21 mouse cellular contexts compared by ENCODE assay signal in genomic region chr13:45250028-45250427, GRCm38 (mm10).
DNase-seq lines count a peak whose midpoint lies in the region; ATAC-seq and TF ChIP-seq lines count a peak whose summit lies in the region.
"Had no signal": no experiment of that assay in that cellular context is flagged by ENCODE, and none has a peak within 500 bp of the region (broad histone marks: within the 10 kb centered on the region; RNA-seq: fewer than 3 reads in every experiment).

No protein-coding gene starts in this region.

- no peaks in the 10 kb centered on the region for H3K9me3 ChIP-seq in forebrain, embryonic 10.5 days
- no peaks in the 10 kb centered on the region for H3K9me3 ChIP-seq in forebrain, embryonic 11.5 days (ENCODE audit: control insufficient read depth, low read length)
- no peaks in the 10 kb centered on the region for H3K9me3 ChIP-seq in midbrain, embryonic 10.5 days (replicated peaks)
- no peaks in the 10 kb centered on the region for H3K9me3 ChIP-seq in midbrain, embryonic 11.5 days (ENCODE audit: control insufficient read depth, low read length)
- H3K9me3 ChIP-seq in midbrain, postnatal 0 days (ENCODE audit: low read length) = no peaks in the 10 kb centered on the region
- H3K9me3 ChIP-seq: embryonic facial prominence, embryonic 13.5 days; forebrain, embryonic 15.5 days; heart, embryonic 15.5 days; hindbrain, embryonic 13.5 days had no signal

- peaks cover 20% of the 10 kb centered on the region for H3K4me1 ChIP-seq in forebrain, embryonic 10.5 days
- H3K4me1 ChIP-seq in forebrain, embryonic 11.5 days (replicated peaks; ENCODE audit: control insufficient read depth, insufficient read depth, low read length) = peaks cover 4% of the 10 kb centered on the region; the same call in 1 of the 2 replicates
- H3K4me1 ChIP-seq in midbrain, embryonic 10.5 days = peaks cover 21% of the 10 kb centered on the region
- 0 out of 2 replicates have a peak, but pooled peaks cover 2% of the 10 kb centered on the region for H3K4me1 ChIP-seq in midbrain, embryonic 11.5 days (ENCODE audit: control insufficient read depth, insufficient read depth, low read length)
- no peaks in the 10 kb centered on the region; the same call in 1 of the 2 replicates for H3K4me1 ChIP-seq in midbrain, postnatal 0 days (ENCODE audit: insufficient read depth, low read length)
- H3K4me1 ChIP-seq: forebrain, embryonic 15.5 days; heart, embryonic 15.5 days had no signal

- WGBS in forebrain, embryonic 10.5 days = 31% methylated on average over 1 of the region's 1 CpGs
- WGBS in forebrain, embryonic 11.5 days = 23% methylated on average over 1 of the region's 1 CpGs
- 29% methylated on average over 1 of the region's 1 CpGs for WGBS in midbrain, embryonic 10.5 days
- WGBS in midbrain, embryonic 11.5 days = 38% methylated on average over 1 of the region's 1 CpGs
- WGBS in midbrain, postnatal 0 days = 25% methylated on average over 1 of the region's 1 CpGs

- no peak for TF ChIP-seq CTCF in brain, embryonic 14.5 days (IDR thresholded peaks at IDR 0.05; ENCODE audit: borderline replicate concordance, extremely low read depth, insufficient read depth, insufficient read length)
- no peak for TF ChIP-seq CTCF in midbrain, postnatal 0 days (IDR thresholded peaks at IDR 0.05)

- peak overlapping the region; percentile 30; the same call in 1 of the 2 replicates for H3K27ac ChIP-seq in forebrain, embryonic 10.5 days
- H3K27ac ChIP-seq in forebrain, embryonic 11.5 days (ENCODE audit: low read depth, low read length) = no peak overlapping the region
- peak overlapping the region; percentile 28; the same call in 1 of the 2 replicates for H3K27ac ChIP-seq in midbrain, embryonic 10.5 days (replicated peaks)
- H3K27ac ChIP-seq in midbrain, embryonic 11.5 days (ENCODE audit: low read depth, low read length) = no peak overlapping the region
- peak overlapping the region; percentile 18; the same call in 1 of the 2 replicates for H3K27ac ChIP-seq in midbrain, postnatal 0 days (ENCODE audit: low read depth, low read length)
- H3K27ac ChIP-seq: embryonic facial prominence, embryonic 13.5 days; forebrain, embryonic 15.5 days; heart, embryonic 15.5 days; hindbrain, embryonic 13.5 days had no signal

- no peak for DNase-seq in forebrain, embryonic 10.5 days (ENCODE audit: extremely low spot score, low spot score)
- DNase-seq in forebrain, embryonic 11.5 days (ENCODE audit: low spot score) = no peak
- no peak for DNase-seq in midbrain, embryonic 10.5 days (ENCODE audit: low spot score)
- DNase-seq in midbrain, embryonic 11.5 days (ENCODE audit: low spot score, missing footprints) = no peak
- peak; percentile 69 for DNase-seq in brain, embryonic 14.5 days (ENCODE audit: low read depth)
- DNase-seq in midbrain, postnatal 0 days (ENCODE audit: low spot score) = peak; percentile 53
- DNase-seq in gastrocnemius, postnatal 36 days = no peak
- no peak for DNase-seq in lung, postnatal 14 days
- DNase-seq: adrenal gland, adult 2 months; adrenal gland, postnatal 25 days; cerebellum, adult 11 months; cerebellum, adult 8-10 months; cerebellum, postnatal 14 days; gastrocnemius, postnatal 14 days; heart, postnatal 14 days had no signal

- intact Hi-C loops in gastrocnemius, postnatal 36 days (cut with DNase I) = no loop called here

- no peak overlapping the region for H3K4me3 ChIP-seq in forebrain, embryonic 10.5 days
- H3K4me3 ChIP-seq in forebrain, embryonic 11.5 days (ENCODE audit: low read depth, low read length) = no peak overlapping the region
- no peak overlapping the region for H3K4me3 ChIP-seq in midbrain, embryonic 10.5 days
- no peak overlapping the region for H3K4me3 ChIP-seq in midbrain, embryonic 11.5 days (ENCODE audit: low read depth, low read length)
- no peak overlapping the region for H3K4me3 ChIP-seq in midbrain, postnatal 0 days (ENCODE audit: low read depth, low read length)
- H3K4me3 ChIP-seq: embryonic facial prominence, embryonic 13.5 days; forebrain, embryonic 15.5 days; heart, embryonic 15.5 days; hindbrain, embryonic 13.5 days had no signal

- no peak overlapping the region for H3K9ac ChIP-seq in forebrain, embryonic 11.5 days (ENCODE audit: low read length)
- no peak overlapping the region for H3K9ac ChIP-seq in midbrain, embryonic 11.5 days (ENCODE audit: low read length)
- H3K9ac ChIP-seq in midbrain, postnatal 0 days (replicated peaks; ENCODE audit: low read length, poor library complexity, severe bottlenecking) = no peak overlapping the region
- H3K9ac ChIP-seq: embryonic facial prominence, embryonic 13.5 days; forebrain, embryonic 15.5 days; heart, embryonic 15.5 days; hindbrain, embryonic 13.5 days had no signal

- no peak overlapping the region for H3K4me2 ChIP-seq in forebrain, embryonic 11.5 days (ENCODE audit: low read depth, low read length, severe bottlenecking)
- no peak overlapping the region for H3K4me2 ChIP-seq in midbrain, embryonic 11.5 days
- no peak overlapping the region for H3K4me2 ChIP-seq in midbrain, postnatal 0 days (ENCODE audit: low read depth, low read length, poor library complexity, severe bottlenecking)
- H3K4me2 ChIP-seq: embryonic facial prominence, embryonic 13.5 days; forebrain, embryonic 15.5 days; heart, embryonic 11.5 days; heart, embryonic 15.5 days; hindbrain, embryonic 13.5 days had no signal

- ATAC-seq in forebrain, embryonic 11.5 days (replicated peaks; ENCODE audit: low FRiP score) = no peak
- ATAC-seq in midbrain, embryonic 11.5 days (ENCODE audit: low FRiP score) = no peak
- ATAC-seq in midbrain, postnatal 0 days (ENCODE audit: low FRiP score) = no peak
- ATAC-seq: forebrain, embryonic 15.5 days; intestine, embryonic 16.5 days had no signal

- H3K36me3 ChIP-seq in forebrain, embryonic 10.5 days (replicated peaks) = no peaks in the 10 kb centered on the region
- no peaks in the 10 kb centered on the region for H3K36me3 ChIP-seq in forebrain, embryonic 11.5 days (ENCODE audit: control insufficient read depth, insufficient read depth, low read length)
- no peaks in the 10 kb centered on the region for H3K36me3 ChIP-seq in midbrain, embryonic 10.5 days
- no peaks in the 10 kb centered on the region for H3K36me3 ChIP-seq in midbrain, embryonic 11.5 days (ENCODE audit: control insufficient read depth, insufficient read depth, low read length)
- H3K36me3 ChIP-seq in midbrain, postnatal 0 days (ENCODE audit: insufficient read depth, low read length) = no peaks in the 10 kb centered on the region
- H3K36me3 ChIP-seq: embryonic facial prominence, embryonic 13.5 days; forebrain, embryonic 15.5 days; heart, embryonic 15.5 days; hindbrain, embryonic 13.5 days had no signal

- peaks cover 4% of the 10 kb centered on the region; the same call in 1 of the 2 replicates for H3K27me3 ChIP-seq in forebrain, embryonic 10.5 days (ENCODE audit: poor library complexity, severe bottlenecking)
- H3K27me3 ChIP-seq in forebrain, embryonic 11.5 days (ENCODE audit: control insufficient read depth, insufficient read depth, low read length) = no peaks in the 10 kb centered on the region
- H3K27me3 ChIP-seq in midbrain, embryonic 10.5 days (ENCODE audit: low read depth, poor library complexity, severe bottlenecking) = peaks cover 12% of the 10 kb centered on the region
- H3K27me3 ChIP-seq in midbrain, embryonic 11.5 days (ENCODE audit: control insufficient read depth, insufficient read depth, low read length) = no peaks in the 10 kb centered on the region
- no peaks in the 10 kb centered on the region for H3K27me3 ChIP-seq in midbrain, postnatal 0 days (ENCODE audit: insufficient read depth, low read length)
- H3K27me3 ChIP-seq: embryonic facial prominence, embryonic 13.5 days; forebrain, embryonic 15.5 days; heart, embryonic 15.5 days; hindbrain, embryonic 13.5 days had no signal

- no peak for TF ChIP-seq POLR2A in brain, embryonic 14.5 days (IDR thresholded peaks at IDR 0.05; ENCODE audit: borderline replicate concordance, extremely low read depth, insufficient read depth, insufficient read length, poor library complexity, severe bottlenecking)

Comparison
In these comparisons a context has a peak if more than half of its experiments do, and no peak if none do; other contexts are left out.
1. DNase-seq: peak in brain, embryonic 14.5 days (single experiment) and midbrain, postnatal 0 days (single experiment); none in forebrain, embryonic 10.5 days (single experiment), forebrain, embryonic 11.5 days (single experiment), midbrain, embryonic 10.5 days (single experiment), midbrain, embryonic 11.5 days (single experiment), gastrocnemius, postnatal 36 days (0 of 2) and lung, postnatal 14 days (single experiment).
2. H3K27ac ChIP-seq: peak in forebrain, embryonic 10.5 days (single experiment), midbrain, embryonic 10.5 days (single experiment) and midbrain, postnatal 0 days (single experiment); none in forebrain, embryonic 11.5 days (single experiment) and midbrain, embryonic 11.5 days (single experiment).